Mouse (Mus musculus): Measurements from ENCODE around the gene Kcnma1. TPM values are rescaled to one million over a fixed set of nuclear protein-coding genes. Genes with fewer than 3 reads are reported as not detected.

Gene Kcnma1
- total RNA-seq, 2 experiments from 2014 or later, result 53.0 to 70.6 TPM

DNA sequence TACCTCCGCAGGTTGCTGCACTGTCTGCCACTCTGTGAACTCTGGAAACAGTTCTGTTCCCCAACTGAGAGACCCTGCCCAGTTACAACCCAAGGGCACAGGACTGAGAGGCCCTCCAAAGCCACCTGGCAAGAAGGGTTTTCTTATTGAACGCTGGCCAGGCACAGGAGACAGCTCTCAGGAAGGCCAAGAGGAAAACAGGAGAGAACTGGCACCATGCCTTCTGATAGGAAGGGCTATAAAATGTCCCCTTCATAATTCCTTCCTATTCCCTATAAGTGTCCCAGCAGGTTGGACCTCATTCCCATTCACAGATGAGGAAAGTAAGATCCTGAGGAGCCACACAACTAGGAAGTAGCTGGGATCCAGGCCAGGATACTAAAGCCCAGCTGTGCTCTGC is 39.6 kb downstream of the Kcnma1 start:
- DNase-seq (ENCODE audit: low spot score in 2 of 2), result no peak

DNA sequence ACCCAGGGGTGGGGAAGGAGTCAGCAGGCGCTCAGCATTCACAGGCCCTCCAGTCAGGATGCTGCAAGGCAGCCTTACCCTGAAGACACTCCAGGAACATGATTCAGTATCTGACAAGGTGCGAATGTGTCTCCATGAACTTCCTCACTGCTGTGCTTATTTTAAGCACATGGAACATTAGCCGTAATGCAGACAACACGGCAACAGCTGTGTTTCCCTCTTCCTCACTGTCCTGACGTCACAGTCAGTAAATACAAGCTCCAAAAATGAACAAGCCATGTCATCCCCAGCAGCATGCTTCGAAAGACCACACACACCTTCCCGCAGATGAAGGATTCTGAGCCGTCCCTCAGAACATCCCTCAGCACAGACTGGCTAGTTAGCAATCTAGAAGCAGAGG is 47.8 kb downstream of the Kcnma1 start:
- DNase-seq (ENCODE audit: low spot score in 2 of 2), result no peak

DNA sequence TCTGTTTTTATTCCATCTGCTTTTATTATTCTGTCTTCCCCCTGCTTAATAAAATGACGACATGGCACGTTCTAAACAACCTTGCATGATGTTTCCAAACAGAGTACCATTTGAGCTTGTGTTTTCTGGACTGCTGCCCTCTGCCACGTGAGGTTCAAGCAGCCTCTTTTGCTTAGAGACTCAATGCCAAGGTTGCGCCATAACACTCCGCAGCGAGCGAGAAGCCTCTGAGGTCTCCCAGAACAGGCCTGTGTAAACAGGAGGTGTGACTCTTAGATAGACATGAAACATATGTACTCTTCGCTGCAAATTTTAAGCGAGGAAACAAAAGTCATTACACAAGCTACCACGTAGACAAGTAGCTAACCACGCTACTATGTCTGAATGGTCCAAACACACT is 55.2 kb downstream of the Kcnma1 start:
- no peak for DNase-seq (ENCODE audit: low spot score in 2 of 2)

DNA sequence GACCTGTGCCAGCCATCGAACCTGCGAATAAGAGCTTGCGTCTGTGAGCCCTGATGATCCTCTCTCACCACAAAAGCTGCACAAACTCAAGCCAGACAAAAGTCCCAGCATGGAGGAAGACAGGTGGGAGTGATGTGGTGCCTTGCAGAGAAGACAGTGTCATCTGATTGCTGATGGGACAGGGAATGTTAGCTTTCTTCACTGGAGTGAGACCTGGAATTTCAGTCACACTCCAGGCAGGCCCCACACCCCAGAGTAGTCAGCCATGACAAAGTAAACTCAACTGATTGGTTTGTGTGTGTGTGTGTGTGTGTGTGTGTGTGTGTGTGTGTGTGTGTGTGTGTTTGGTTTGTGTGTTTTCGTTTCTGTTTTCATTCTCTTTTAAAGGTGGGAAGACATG is 57.0 kb downstream of the Kcnma1 start:
- no peak for DNase-seq (ENCODE audit: low spot score in 2 of 2)

DNA sequence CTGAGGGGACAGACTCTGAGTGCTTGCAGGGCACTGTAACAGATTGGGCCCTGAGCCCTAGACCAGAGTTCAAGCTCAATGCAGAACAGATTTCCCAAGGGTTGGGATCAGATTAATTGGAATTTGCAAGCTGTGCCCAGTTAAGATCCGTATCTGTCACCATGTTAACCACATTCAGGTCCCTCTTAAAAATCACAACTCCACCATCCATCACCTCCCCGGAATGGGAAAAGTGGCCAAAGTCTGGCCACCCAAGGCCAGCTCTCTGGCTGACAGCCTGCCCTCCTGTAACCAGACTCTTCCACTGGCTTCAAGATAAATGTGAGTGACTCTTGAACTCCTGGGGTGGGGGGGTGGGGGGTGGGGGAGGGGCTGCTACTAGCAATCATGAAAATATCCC is 70.4 kb downstream of the Kcnma1 start:
- DNase-seq (ENCODE audit: low spot score in 2 of 2), result no peak

DNA sequence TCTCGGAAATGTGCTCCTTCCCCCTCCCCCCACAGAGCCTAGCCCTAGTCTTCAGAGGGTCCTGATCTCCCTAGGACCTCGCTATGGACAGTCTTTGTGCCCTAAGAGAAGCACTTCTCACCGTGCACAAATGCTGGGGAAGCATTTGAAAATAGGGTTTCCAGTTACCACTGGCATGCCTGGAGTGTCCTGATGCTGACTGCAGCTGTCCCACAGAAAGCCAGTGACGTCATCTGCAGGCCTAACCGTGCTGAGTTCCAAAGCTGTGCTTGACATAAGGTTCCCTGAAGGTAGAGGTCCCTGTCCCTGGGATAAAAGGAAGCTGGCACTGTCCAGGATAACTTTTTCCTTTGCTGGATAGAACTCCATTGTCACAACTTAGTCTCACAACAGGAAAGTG is 71.1 kb downstream of the Kcnma1 start:
- DNase-seq (ENCODE audit: low spot score in 2 of 2), result no peak

DNA sequence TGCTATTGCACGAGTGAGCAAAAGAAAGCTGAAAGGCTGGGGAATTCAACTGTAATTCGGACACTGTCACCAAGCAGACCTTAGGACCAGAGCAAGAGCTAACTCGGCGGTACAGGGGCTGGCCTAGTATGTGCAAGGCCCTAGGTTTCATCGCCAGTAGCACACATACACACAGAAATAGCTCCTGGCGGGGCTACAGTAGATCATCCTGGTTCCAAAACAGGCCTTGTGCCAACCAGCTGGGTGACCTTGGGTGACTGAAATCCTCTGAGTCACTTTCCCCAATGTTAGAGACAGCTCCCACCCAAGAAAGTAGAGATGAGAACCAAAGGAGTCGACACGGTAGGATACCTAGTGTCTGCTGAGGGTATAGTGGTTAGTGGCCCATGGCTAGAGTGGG is 72.2 kb downstream of the Kcnma1 start:
- DNase-seq (ENCODE audit: low spot score in 2 of 2), result peak; percentile 42 to 66

DNA sequence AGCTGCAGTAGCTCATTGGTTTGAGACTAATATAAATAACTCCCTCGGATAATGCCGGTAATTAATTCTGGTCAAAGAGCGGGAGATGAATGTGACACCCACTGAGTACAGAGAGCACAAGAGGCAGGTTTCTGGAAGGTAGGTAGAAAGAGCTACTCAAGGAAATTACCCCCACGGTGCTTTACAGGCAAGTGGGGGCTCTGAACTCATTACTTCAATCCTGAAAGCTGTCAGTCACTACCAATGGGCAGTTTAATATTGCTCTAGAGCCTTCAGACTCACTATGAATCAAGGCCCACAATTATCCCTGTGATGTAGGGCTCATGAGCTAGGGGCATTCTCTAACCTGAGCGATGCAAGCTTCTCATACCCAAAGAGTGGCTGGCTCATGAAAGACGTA is 79.3 kb downstream of the Kcnma1 start:
- DNase-seq (ENCODE audit: low spot score in 2 of 2), result no peak

DNA sequence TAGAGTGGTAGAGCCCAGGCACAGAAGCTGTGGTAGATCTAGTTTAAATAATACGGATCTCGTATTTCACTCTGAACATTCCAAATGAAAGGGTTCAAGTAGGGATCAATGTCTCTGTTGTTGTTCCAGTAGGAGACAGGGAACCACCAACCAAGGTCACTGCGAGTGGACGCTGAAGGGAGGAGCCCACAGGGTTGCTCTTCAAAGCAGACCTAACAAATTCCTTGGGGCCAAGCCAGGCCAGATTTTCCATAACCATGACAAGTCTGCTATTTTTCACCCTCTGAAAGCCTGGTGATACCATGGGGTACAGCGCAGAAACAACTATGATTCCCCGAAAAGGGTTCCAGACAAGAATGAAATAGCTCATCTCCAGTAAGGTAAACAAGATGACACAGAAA is 82.6 kb downstream of the Kcnma1 start:
- peak in 1 of 2 experiments; percentile 57 for DNase-seq (ENCODE audit: low spot score in 2 of 2)

DNA sequence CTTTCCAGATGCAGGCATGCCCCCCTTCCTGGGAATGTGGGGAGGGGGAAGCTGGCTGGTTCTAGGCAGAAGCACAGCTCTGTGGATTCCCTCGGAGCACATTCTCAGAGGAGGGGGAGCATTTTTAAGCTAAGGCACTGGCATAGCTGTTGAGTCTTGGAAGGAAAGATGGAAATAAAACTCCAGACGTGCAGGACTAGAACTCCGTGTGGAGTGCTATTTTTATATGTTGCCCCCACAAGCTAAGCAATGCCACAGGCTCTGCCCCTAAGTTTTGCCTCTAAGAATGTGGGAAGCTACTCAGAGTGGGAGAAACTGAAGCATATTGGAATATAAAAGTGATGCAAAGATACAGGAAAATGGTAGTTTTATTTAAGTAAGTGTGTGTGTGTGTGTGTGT is 85.1 kb downstream of the Kcnma1 start:
- DNase-seq (ENCODE audit: low spot score in 2 of 2), result no peak

DNA sequence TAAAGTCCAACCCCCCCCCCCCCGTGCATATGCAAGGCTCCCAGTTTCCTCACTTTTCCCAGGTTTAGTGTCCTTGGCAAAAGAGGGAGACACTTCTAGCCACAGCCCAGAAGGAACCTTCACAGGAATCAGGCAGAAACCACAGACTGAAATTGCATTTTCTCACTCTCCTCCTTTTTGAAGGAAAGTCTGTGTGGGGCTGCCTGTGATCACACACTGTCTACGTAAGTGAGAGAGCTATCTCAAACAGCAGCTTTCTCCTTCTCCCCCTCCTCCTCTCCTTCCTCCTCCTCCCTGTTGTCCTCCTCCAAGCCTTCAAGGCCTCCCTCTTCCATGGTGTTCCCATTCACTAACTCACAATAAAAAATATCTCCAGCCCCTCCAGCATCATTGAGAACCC is 90.9 kb downstream of the Kcnma1 start:
- DNase-seq (ENCODE audit: low spot score in 2 of 2), result no peak

DNA sequence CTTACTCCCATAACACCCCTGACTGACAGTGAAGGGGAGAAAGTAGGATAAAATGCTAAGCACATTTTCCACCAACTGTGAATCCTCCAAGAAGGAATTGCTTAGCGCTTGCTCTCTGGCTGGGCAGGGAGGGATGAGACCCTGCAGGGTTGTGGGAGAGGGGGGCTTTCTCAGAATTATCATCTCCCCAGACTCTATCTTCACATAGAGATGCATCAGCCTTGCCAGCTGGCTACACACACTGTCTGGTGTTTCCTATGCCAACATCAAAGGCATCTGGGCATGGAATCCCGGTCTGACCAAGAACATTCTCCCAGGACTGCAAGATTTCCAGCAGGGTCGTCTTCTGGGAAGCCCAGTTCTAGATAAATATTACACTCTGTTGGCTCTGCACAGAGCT is 91.5 kb downstream of the Kcnma1 start:
- DNase-seq (ENCODE audit: low spot score in 2 of 2), result no peak

DNA sequence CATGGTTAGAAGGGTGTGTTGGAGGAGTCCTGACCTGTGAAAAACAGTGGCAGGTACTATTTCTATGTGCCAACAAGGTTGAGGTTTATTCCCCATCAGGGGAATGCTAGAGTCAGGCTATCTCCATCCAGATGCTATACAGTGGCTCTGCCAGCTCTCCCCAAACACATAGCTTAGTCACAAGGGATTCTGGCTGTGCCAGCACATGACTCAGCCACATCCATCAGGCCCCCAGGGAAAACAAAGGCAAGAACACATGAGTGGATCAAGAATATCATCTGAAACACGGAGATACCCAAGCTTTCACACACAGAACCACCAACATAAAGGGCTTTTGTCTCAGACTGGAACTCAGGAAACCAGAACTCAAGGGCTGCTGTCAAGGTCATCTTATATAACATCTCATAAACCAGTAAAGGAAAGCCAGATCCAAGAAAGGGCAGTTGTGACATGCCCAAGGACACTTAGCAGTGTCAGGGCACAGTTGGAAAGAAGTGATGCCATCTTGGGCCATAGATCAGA is 103.1 kb downstream of the Kcnma1 start:
- DNase-seq (ENCODE audit: low spot score in 2 of 2), result peak in 1 of 2 experiments; percentile 50

DNA sequence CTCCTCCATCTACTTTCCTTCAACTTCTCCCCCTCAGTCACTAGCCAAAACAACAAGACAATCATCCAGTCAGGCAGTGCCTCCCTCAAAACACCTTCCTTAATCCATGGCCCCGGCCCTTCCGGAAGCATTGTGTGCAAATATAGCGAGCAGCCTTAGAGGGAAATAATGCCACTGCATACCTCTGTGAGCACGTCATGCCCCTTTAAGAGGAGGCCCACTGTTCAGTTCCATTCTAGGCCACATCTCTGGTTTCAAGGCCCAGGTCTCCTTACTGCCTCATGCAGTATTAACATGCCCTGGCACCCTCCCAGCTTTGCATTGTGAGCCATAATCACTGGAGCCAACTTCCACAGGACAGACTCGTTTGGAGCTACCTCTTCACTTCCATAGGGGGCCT is 105.7 kb downstream of the Kcnma1 start:
- no peak for DNase-seq (ENCODE audit: low spot score in 2 of 2)

DNA sequence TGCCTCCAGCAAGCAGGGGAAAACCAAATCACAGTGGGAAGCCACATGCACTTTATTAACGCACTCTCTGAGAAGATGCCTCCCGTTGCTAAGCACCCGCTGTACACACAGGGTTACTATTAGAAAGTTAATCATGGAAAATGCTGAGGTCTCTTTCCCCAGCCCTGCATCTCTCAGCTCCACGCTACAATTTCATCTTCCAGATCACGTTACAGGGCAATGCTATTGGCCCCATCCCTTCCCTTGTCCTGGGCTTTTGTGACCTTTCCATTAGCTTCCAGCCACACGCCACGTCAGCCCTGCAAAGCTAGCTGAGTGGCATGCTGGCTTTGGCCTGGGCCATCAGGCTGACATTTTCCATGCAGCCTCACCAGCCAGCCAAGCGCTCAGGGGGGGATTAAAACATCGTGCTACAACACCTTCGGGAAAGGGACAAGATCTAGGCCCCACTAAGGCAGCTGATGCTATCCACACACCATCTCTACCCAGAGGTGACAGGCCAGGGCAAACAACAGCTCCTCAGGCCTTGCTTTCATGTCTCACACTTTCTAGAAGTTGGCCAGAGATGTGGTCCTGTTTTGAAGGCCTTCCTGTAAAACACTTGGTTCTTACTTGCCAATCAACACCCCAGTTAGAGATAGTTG is 111.5 kb downstream of the Kcnma1 start:
- no peak for DNase-seq (ENCODE audit: low spot score in 2 of 2)

DNA sequence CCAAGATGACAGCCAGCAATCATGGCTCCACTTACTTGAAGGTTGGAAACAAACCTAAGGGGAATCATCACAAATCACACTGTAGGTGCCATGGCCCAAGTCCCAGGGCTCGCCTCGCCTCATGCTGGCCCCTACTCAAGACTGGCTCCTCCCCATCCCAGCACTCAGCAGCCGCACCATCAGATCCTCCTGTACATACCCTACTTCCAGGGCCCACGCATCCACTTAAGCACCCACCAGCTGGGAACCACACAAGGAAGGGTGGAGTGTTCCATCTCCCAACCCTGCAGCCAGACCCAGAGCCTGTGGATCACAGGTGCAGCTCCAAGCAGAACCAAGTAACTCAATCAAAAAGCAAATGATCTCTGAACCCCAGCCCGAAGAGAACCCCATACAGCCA is 114.8 kb downstream of the Kcnma1 start:
- DNase-seq (ENCODE audit: low spot score in 2 of 2), result no peak

DNA sequence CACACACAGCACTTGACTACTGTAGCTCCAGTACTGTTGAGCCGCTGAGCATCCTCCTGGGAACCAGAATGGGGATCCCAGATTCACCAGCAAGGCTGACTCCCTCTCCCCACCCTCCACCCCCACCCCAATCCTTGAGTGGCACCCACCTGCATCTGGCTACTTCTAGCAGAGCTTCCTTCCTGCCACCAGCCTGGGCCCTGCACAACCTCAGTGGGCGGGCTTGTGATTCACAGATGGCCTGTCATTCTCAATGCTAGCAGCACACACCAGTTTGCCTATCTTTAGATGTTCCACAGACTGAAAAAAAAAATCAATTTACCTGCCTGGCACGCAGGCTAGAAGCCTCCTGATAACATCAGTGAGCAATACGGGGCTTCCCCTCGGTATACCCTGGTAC is 116.5 kb downstream of the Kcnma1 start:
- no peak for DNase-seq (ENCODE audit: low spot score in 2 of 2)

DNA sequence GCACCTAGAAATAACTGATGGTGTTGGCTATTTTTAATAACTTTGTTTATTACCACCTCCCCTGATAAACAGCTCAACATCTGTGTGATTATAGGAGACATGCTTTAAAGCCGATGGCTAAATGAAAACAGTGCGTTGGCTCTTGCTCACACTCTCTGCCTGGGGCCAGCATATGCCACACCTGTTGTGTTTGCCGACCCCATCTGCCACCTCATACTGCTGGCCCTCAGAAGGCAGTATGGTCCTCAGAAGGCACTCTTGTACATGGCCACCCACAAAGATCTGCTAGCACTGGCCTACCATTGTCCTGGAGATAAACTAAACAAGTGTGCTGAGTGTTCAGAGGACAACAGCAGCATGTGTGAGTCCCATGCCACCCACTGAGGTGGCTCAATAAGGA is 118.3 kb downstream of the Kcnma1 start:
- no peak for DNase-seq (ENCODE audit: low spot score in 2 of 2)

DNA sequence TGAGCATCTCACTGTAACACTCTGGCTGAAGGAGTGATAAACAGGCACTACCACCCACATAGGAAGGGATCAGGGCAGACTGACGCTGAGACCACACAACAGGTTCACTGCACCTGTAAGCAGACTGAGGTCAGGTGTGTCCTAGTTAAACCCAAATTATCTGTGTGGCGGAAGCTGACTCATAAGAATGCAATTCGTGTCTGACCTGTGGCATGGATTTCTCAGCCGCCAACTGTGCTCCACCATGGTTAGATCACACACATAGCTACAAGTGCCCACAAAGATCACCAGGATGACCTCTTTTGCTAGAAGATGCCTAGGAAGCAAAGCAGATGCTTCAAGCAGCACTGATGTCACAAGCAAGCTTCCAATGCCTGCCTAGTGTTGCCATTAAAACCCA is 128.2 kb downstream of the Kcnma1 start:
- DNase-seq (ENCODE audit: low spot score in 2 of 2), result no peak

DNA sequence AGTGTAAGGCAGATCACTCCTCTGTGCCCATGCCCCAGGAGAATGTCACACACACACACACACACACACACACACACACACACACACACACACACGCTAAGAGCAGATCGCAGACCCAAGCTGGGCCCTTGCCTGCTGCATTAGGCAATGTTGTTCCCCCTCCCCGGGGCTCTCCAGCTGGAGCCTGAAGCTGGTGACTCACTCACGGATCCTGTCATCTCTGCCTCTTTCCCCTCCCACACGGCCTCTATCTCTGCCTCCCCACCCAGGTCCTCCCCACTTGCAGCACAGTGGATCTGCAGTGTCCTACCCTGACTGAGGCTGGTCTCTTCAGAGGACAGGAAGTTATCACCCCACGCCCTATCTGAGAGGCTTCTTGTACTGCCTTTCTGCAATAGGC is 128.8 kb downstream of the Kcnma1 start:
- peak; percentile 37 to 48 for DNase-seq (ENCODE audit: low spot score in 2 of 2)

DNA sequence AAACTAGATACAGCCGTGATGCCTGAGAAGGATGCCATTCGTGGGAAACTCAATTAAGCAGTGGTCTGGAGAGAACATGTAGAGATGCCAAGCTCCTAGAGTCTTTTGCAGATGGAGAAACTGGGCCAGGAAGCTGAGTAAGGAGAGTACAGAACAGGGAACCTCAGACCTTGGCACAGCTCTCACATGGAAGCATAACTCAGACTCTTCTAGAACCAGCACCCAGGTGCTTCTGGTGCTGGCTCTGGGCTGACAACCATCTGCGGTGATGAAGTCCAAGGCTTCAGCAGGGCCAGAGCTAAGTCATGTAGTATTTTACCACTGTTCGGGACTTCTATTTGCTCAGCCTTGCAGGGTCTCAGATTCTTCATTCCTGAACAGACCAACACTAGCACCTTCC is 129.2 kb downstream of the Kcnma1 start:
- DNase-seq (ENCODE audit: low spot score in 2 of 2), result no peak

DNA sequence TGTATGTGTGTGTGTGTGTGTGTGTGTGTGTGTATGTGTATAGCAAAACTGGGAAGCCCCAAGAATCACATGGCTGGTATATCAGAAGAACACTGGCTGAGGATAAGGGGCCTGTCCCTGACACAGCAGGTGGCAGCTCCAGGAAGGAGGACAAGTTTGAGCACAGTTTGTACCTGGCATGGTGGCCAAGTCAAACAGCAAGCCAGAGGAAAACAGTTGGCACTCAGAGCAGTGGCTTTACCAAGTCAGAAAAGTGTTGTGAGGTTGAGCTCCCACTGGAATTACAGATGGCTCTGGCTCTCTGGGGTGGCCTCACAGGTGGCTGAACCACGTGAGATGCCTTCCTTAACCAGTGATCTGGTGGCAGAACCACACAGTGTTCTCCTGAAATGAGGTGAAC is 132.3 kb downstream of the Kcnma1 start:
- DNase-seq (ENCODE audit: low spot score in 2 of 2), result no peak

DNA sequence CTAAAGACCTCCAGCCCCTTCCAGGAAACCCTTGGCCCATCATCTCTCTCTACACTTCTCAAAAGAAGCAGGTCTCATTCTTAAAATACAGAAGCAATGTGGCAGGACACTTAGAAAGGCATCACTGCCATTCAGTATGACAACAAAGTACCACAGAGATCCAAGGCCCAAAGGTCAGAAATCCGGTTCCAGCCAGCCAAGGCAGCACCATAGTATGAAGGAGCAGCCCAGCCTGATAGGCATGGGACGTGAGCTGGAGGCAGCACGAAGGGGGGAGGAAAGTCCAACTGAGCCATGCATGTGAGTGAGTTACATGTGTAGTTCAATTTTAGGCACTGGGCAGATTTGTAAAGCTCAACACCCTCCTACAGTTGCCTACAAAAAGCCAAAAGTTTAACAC is 135.0 kb downstream of the Kcnma1 start:
- no peak for DNase-seq (ENCODE audit: low spot score in 2 of 2)

DNA sequence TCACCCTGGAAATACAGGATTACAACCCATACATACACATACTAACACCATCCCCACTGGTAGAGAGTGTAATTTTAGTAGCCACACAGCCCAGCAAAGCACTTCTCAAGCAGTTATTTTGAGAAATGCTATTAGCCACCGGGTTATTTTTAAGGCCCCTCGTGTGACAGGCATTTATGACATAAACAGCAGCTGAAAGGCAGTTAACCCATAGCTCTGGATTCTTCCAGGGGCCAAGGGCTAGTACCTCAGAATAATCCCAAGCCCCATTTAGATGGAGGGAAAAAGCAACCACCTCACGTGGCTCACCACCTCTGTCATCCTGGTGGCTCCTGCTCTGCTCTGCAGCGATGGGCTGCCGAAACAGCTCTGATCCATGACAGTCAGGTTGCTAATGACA is 136.7 kb downstream of the Kcnma1 start:
- no peak for DNase-seq (ENCODE audit: low spot score in 2 of 2)

All from adrenal gland, adult 18-20 months (tissue).